Mouse (Mus musculus): ENCODE results near the gene Ccdc59.
A peak's percentile ranks its signal among the peaks of the same experiment; 100 is the strongest.

The Ccdc59 gene

GRCm38 (mm10) chr10:105840928-105841888 lies at the start of gene Ccdc59, which contains the start of gene Mettl25:
Ccdc59 (plus strand) TSS chr10:105841067.
Mettl25 (minus strand) TSS chr10:105841380.
- DNase-seq: peak; percentile 97

- DNase-seq: no peak
Measured at GRCm38 (mm10) chr10:105793776-105794552, 46.9 kb upstream of the Ccdc59 start.

- DNase-seq: no peak
Measured at GRCm38 (mm10) chr10:105797250-105797924, 43.5 kb upstream of the Ccdc59 start.

- no peak for DNase-seq
Measured at GRCm38 (mm10) chr10:105801147-105801546, 39.7 kb upstream of the Ccdc59 start.

- no peak for DNase-seq
Measured at GRCm38 (mm10) chr10:105802132-105802531, 38.7 kb upstream of the Ccdc59 start.

GRCm38 (mm10) chr10:105803461-105803860 lies 37.4 kb upstream of the Ccdc59 start:
- DNase-seq: no peak

- DNase-seq: no peak
Measured at GRCm38 (mm10) chr10:105806259-105807010, 34.4 kb upstream of the Ccdc59 start.

GRCm38 (mm10) chr10:105834627-105835228 lies 6.1 kb upstream of the Ccdc59 start:
- no peak for DNase-seq

- DNase-seq: no peak
Measured at GRCm38 (mm10) chr10:105842574-105842973, 1.7 kb downstream of the Ccdc59 start.

GRCm38 (mm10) chr10:105850286-105850685 lies 9.4 kb downstream of the Ccdc59 start:
- no peak for DNase-seq

- no peak for DNase-seq
Measured at GRCm38 (mm10) chr10:105851136-105851535, 10.3 kb downstream of the Ccdc59 start.

- no peak for DNase-seq
Measured at GRCm38 (mm10) chr10:105867312-105867711, 26.4 kb downstream of the Ccdc59 start.
